Mouse (Mus musculus): Measurements from ENCODE around the gene Lactbl1. TPM values are rescaled to one million over a fixed set of nuclear protein-coding genes. Genes with fewer than 3 reads are reported as not detected.

Lactbl1 gene
- polyA plus RNA-seq, 1 experiment = not detected

DNA sequence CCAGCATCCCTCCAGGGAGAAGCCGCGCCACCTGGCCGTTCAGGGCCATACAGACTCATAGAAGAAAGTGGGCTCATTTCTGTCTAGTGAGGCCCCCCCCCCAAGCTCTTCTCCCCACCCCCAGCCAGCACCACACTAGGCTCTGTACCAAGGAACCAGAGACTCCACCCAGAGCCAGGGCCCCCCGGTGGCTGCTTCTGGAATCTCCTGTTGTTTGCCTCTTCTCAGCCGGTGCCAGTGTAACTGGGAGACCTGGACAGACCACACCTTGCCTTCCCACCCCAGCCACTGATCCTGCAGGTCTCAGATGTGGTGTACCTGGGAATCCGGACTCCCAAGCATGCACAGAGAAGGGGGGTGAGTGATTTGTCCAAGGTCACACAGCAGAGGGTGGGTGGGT is 62.1 kb downstream of the Lactbl1 start:
- no peak overlapping the region for H3K27ac ChIP-seq (ENCODE audit: insufficient read depth, low read depth, low read length)
- no peak for TF ChIP-seq CTCF (IDR thresholded peaks at IDR 0.05; ENCODE audit: insufficient read depth, low read depth, low read length)
- 83% methylated on average over 6 of the region's 6 CpGs for WGBS
- H3K4me1 ChIP-seq (ENCODE audit: control insufficient read depth, insufficient read depth, low read length) = no peaks in the 10 kb centered on the region
- no peak overlapping the region for H3K4me3 ChIP-seq (ENCODE audit: insufficient read depth, low read depth, low read length)

DNA sequence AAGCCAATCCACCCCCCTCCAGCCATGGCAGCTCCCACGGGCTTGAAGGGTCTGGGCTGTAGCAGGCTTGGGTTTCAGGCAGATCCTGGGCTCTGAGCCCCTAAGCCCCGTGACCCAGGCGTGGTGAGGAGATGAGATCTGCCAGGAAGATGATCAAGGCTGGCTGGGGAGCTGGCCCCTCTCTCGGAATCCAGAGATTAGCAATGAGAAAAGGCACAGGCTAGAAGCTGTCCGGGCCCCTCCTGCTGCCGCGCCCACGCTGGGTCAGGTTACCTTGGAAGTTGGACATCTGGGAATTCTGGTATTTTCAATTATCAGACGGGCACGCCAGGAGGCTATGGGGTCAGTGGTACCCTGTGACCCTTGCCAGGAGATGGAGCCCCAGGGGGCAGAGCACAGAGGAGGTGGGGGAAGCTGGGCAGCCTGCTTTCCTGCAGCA is 63.0 kb downstream of the Lactbl1 start:
- Histone ChIP-seq H3K4me3 (ENCODE audit: insufficient read depth, low read depth, low read length) (no peak overlapping the region), H3K27ac (ENCODE audit: insufficient read depth, low read depth, low read length) (no peak overlapping the region), H3K4me1 (ENCODE audit: control insufficient read depth, insufficient read depth, low read length) (peaks cover 4% of the 10 kb centered on the region; the same call in 1 of the 2 replicates)
- no peak for TF ChIP-seq CTCF (IDR thresholded peaks at IDR 0.05; ENCODE audit: insufficient read depth, low read depth, low read length)
- TF ChIP-seq POLR2A (IDR thresholded peaks at IDR 0.05; ENCODE audit: insufficient read depth, low read depth, low read length) = no peak
- 91% methylated on average over 10 of the region's 10 CpGs for WGBS

DNA sequence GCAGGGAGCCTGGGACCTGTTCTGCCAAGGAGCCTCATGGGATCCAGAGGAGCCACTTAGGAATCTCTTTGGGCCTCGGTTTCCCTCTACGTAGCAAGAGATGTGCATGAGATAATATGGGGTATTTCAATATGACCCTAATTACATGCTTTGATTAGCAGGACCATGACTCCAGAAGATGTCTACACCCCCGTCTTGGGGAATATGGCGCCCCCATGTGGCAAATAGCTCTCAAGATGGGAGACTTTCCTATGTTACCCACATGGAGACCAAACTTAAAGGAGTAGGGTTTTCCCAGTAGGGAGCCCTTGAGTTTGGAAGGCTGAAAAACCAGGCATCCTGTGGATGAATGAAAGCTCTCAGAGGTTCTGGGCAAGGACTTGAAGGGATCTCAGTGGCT is 65.7 kb downstream of the Lactbl1 start:
- 71% methylated on average over 4 of the region's 4 CpGs for WGBS
- Histone ChIP-seq H3K4me3 (ENCODE audit: insufficient read depth, low read depth, low read length) (no peak overlapping the region), H3K27ac (ENCODE audit: insufficient read depth, low read depth, low read length) (no peak overlapping the region), H3K4me1 (ENCODE audit: control insufficient read depth, insufficient read depth, low read length) (peaks cover 4% of the 10 kb centered on the region; the same call in 1 of the 2 replicates)
- no peak for TF ChIP-seq CTCF (IDR thresholded peaks at IDR 0.05; ENCODE audit: insufficient read depth, low read depth, low read length)

Other genes starting within 250 kb of the Lactbl1 start
- not detected in 2 replicates for gene Htr1d, start 199.1 kb upstream of the Lactbl1 start, polyA plus RNA-seq (2012; ENCODE audit: insufficient read depth, insufficient read length, low replicate concordance, missing spikeins)
- not detected in 2 replicates for gene 6030445D17Rik, start 160.4 kb upstream of the Lactbl1 start, polyA plus RNA-seq (2012; ENCODE audit: insufficient read depth, insufficient read length, low replicate concordance, missing spikeins)
- not detected in 2 replicates for gene Luzp1, start 152.9 kb upstream of the Lactbl1 start, polyA plus RNA-seq (2012; ENCODE audit: insufficient read depth, insufficient read length, low replicate concordance, missing spikeins)
- gene Kdm1a, start 19.9 kb upstream of the Lactbl1 start, polyA plus RNA-seq (2012; ENCODE audit: insufficient read depth, insufficient read length, low replicate concordance, missing spikeins) = not detected in 2 replicates
- not detected in 2 replicates for gene Tex46, start 12.2 kb upstream of the Lactbl1 start, polyA plus RNA-seq (2012; ENCODE audit: insufficient read depth, insufficient read length, low replicate concordance, missing spikeins)
- gene Ephb2, start 213.4 kb downstream of the Lactbl1 start, polyA plus RNA-seq (2012; ENCODE audit: insufficient read depth, insufficient read length, low replicate concordance, missing spikeins) = not detected in 2 replicates